Mouse (Mus musculus): ENCODE data around the gene Pphln1.

- no peak for TF ChIP-seq CTCF (IDR thresholded peaks at IDR 0.05; ENCODE audit: extremely low read depth, insufficient read length, insufficient replicate concordance, low read depth, low read length)
- TF ChIP-seq POLR2A (IDR thresholded peaks at IDR 0.05; ENCODE audit: low read depth, low read length) = no peak
These were observed 80.5 kb downstream of the Pphln1 start for GRCm38 (mm10) chr15:93478676-93479075.

Data from small intestine, adult 2 months (tissue).